Mouse (Mus musculus) cortical plate, adult 2 months (tissue): ENCODE results near the gene Glt28d2.

Experiments used
- CTCF ChIP-seq: fragments of 200-500 bp; IDR thresholded peaks from 2 replicates; pipeline ENCODE4 v1.5.1; 2011; ENCODE audit warnings: mild to moderate bottlenecking, control low read depth, low read length; ENCODE audit not compliant: insufficient read depth; ENCODE audit errors: extremely low read depth
- POLR2A ChIP-seq: fragments of 200-500 bp; IDR thresholded peaks from 2 replicates; pipeline ENCODE4 v1.6.1; 2011; ENCODE audit warnings: mild to moderate bottlenecking, low read length, control low read depth; ENCODE audit not compliant: insufficient read depth; ENCODE audit errors: extremely low read depth

GRCm38 (mm10) chr3:85886636-85887238, 579 bp downstream of the Glt28d2 start:
- no peak for TF ChIP-seq CTCF
- no peak for TF ChIP-seq POLR2A
